Mouse (Mus musculus) frontal cortex, postnatal 25 days (tissue): ENCODE results near the gene Eva1a.

ENCODE experiments used
- DNase-seq, 2 experiments: peaks; one replicate each; pipeline ENCODE4 v3.0.0; 2022; ENCODE audit warnings: low spot score in 2 of 2

Eva1a gene

DNA sequence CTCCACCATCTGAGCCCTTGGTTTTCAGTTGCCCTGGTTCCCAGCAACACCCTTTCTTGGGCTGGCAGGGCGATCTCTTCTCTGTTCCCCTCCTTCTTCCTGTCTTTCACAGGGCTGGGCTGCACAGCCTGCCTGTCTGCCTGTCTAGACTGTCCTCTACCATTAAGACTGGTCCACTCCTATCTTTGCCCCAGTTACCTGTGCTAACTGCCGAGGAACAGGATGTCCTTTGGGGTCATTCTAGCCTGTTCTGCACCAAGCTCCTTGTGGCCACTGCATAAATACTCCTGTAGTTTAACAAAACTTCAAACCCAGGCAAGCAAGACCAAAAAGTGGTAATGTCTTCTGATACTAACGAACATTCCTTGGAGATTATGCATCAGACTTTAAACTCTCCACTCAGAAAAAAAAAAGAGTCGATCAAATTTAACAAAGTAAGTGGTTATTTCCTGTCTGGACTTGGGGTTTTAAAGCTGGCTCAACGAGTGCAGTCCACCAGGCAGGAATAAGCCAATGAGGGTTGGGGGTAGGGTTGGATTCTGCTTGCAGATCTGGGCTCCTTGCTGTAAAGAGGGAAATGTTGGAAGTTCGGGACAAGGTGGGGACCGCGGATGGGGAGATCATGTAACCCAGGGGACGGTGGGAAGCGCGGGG lies at the start of gene Eva1a:
Gene Eva1a, plus strand, starts transcription at position 210 of the 654 bp plus-strand sequence.
- no peak for DNase-seq

- no peak for DNase-seq
Measured at GRCm38 (mm10) chr6:82012392-82012791, 28.5 kb upstream of the Eva1a start.

DNA sequence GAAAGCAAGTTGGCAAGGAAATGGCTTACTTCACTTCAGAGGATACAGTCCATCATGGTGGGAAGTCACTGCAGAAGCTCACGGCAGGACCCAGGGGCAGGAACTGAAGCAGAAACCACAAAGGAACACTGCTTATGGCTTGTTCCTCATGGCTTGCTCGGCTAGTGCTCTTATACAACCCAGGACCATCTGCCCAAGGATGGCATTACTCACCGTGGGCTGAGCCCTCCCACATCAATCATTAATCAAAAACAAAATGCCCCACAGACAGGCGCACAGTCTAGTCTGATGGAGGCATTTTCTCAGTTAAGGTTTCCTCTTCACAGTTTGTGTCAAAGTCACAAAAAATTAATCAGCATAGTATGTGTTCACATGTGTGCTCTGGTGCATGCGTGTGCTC lies 19.8 kb upstream of the Eva1a start:
- no peak for DNase-seq

DNA sequence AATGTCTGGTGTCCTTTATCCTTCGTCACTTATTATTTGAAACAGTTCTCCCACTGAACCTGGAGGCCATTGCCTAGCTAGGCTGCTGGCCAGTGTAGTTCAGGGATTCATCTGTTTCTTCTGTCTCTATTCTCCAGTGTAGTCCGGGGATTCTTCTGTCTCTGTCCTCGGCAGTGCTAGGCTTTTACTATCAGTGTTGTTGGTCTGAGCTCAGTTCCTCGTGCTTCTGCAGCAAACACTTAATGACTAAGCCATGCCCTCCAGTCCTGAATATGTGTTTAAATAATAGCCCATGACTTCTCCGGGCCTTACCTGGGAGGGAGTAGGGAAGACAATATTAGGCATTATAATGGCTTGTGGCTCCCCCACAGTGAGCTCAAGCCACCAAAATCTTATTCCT lies 19.3 kb upstream of the Eva1a start:
- DNase-seq: no peak

DNA sequence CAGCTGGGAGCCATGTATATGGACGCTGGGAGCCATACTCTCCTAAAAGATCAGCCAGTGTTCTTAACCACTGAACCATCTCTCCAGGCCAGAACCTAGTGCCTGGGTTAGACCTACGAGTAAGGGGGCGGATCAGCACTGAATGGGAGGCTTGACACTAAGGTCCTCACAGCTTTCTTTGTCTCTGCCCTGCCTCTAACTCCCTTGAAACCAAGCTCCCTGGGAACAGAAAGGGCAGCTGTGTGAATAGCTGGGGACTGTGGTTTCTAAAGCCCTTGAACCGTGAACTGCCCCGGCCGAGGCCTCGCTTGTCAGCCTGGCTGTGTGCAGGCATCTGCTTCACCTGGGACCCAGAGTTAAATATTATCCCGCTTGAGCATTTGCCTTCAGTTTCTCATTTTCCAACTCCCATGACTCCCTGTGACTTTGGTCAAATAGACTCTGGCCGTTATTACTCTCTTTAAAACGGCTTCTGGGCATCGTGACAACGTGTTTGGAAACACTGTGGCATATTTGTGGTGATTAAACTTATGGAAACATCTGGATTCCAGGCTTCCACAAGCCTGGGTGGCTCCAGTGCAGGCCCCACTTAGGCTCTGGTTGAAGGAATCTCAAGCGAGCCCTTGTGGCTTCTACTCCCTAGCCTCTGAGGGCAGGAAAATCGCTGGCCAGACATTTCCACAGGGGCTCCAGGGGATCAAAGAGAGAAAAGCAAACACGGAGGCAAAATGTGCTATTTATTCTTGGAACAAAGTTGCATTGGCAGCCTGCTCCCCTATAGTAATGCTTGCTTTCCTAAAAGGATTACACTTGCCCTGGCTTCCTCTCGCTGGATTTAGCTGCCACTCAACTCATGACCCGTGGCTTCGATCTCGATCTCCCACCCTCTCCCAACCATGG lies 11.0 kb upstream of the Eva1a start:
- DNase-seq: no peak

DNA sequence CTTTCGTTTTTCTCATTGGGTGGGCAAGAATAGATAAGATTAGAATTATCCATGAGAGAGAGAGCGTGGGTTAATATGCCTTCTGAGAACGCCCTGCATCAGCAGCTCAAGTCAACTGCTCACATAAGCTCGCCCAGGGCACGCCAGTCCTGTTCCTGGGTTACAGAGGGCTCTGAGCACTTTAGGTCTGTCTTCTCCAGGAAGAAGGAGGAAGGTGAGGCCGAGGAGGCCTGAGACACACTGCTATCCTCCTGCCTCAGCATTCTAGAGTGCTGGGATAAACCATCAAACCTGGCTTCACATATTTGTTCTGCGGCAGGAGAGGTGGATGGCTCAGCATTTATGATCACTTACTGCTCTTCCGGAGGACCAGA lies 10.3 kb upstream of the Eva1a start:
- no peak for DNase-seq

- DNase-seq: no peak
Measured at GRCm38 (mm10) chr6:82037211-82037610, 3.6 kb upstream of the Eva1a start.

- DNase-seq: no peak
Measured at GRCm38 (mm10) chr6:82039193-82039592, 1.6 kb upstream of the Eva1a start.

DNA sequence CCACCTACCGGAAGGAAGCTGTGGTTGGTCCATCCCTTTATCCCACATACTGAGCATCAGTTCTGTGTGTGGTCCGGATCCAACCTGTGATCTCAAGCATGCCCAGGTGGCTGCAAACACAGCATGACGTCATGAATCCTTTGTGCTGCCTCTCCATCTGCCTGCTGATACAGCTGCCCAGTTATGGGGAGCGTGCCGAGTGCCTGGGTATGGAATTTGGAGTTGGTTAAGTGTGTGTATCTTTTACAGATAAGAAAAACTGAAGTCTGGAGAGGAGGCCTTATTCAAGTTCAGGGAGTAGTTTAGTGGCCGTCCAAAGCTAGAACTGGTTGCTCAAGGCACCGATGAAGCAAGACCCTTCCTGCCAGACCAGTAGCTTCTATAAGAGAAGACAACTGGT lies 875 bp upstream of the Eva1a start:
- no peak for DNase-seq

GRCm38 (mm10) chr6:82041488-82042295 lies 849 bp downstream of the Eva1a start:
- DNase-seq: peak; percentile 13 to 15

GRCm38 (mm10) chr6:82042296-82043125 lies 1.7 kb downstream of the Eva1a start:
- DNase-seq: no peak

- DNase-seq: no peak
Measured at GRCm38 (mm10) chr6:82043634-82044033, 2.8 kb downstream of the Eva1a start.

DNA sequence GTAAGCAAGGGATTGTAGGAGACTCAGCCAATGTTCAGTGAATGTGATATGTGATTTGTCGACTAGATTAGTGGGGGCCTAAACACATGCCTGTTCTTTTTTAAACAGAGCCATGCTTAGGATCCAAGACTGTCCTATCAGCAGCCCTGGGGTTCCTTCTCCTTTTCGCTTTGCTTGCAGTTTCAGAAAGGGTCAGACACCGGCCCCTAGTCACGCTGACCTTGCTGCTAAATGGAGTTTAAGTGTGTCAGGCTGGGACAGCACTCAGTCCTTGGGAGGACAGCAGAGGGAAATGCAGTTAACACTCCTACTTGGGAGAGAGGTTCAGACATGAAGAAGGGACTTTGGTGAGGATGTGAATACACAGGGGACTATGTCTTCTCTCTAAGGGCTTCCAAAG lies 3.7 kb downstream of the Eva1a start:
- no peak for DNase-seq

DNA sequence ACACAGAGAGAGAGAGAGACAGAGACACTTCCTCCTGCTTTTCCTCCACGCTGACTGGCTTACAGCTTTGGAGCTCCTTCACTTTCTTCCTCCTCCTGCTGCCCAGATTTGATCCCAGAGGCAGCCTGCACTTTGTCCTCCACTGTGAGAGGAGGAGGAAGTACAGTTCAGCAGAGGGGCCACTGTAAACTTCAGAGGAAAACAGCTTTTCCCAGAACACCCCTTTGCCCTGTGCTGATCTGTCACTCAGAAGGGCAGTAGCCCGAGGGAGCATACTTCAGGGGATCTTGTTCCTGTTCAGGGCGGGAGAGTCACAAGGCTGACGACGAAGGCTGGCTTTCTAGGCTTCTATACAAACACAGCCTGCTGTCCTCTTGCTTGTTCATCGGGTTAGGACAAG lies 7.1 kb downstream of the Eva1a start:
- no peak for DNase-seq

- DNase-seq: no peak
Measured at GRCm38 (mm10) chr6:82050201-82050600, 9.4 kb downstream of the Eva1a start.

GRCm38 (mm10) chr6:82051569-82051968 lies 10.7 kb downstream of the Eva1a start:
- DNase-seq: no peak

DNA sequence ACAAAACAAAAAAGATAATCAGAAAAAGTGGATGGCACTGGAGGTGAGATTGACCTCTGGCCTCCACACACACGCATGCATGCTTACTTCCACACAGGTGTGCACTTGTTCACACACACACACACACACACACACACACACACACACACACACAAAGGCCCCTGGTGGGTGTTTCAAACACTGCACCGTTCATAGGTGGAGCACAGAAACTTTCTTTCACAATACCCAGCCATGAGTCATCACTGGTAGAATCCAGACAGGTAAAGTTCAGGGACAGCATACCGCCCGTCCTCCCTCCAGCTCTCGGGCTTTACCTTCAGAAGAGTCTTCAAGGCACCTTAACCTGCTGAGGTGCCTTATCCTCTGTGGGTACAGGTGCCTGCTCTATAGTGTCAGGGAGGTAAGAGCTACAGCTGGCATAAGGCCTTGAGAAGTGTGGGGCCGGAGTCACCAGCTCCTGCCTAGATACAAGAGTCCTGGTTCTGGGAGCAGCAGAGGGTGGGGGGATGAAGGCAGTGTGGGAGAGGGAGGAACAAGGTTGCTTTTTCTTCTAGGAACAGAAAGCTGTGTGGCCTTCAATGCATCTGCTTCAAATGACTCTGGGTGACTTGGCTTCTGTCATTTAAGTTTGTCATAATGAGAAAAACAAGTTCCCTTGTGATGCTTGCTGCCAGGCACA lies 11.3 kb downstream of the Eva1a start:
- DNase-seq: no peak

GRCm38 (mm10) chr6:82052726-82053118 lies 11.9 kb downstream of the Eva1a start:
- DNase-seq: no peak

DNA sequence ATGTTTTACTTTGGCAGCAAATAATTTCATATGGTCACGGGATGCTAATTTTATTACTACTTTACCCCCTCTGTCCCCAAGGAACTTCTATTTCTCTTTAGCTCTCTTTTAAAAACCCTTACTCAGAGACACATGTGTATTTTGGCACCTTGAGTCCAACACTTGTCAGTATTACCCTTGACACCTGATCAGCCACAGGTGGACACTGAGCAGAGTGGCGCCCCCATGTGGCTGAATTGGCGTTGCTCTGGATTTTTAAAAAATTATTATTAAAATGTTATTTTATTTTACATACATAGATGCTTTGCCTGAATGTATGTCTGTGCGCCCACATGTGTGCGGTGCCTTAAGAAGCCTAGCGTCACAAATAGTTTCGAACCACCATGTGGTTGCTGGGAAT lies 14.0 kb downstream of the Eva1a start:
- no peak for DNase-seq

GRCm38 (mm10) chr6:82059896-82060295 lies 19.1 kb downstream of the Eva1a start:
- no peak for DNase-seq

DNA sequence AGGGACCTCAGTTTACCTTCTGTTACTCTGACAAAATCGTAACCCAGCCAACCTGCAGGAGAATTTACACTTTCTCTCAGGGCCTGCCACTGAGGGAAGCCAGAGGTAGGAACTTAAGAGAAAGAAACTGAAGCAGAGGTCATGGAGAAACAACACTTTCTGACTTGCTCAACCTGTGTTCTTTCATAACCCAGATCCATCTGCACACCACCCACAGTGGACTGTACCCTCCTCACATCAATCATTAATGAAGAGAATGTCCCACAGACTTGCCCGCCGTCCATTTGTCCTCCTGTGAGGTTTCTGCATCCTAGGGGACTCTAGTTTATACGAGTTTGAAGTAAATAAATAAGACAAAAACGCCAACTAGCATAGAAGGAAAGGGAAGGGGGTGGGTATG lies 24.4 kb downstream of the Eva1a start:
- DNase-seq: no peak
